Comparison of ENCODE assay signal across 8 mouse cellular contexts in genomic region chr11:116109441-116110081, GRCm38 (mm10). TPM values are rescaled to one million over a fixed set of nuclear protein-coding genes. Genes with fewer than 3 reads are reported as not detected.
A peak's percentile ranks its signal among the peaks of the same experiment; 100 is the strongest.
DNase-seq lines count a peak whose midpoint lies in the region; ATAC-seq and TF ChIP-seq lines count a peak whose summit lies in the region.

No protein-coding gene starts in this region.

- POLR2A ChIA-PET in Patski (lab: Charles Lee), result interaction anchor here (0.6 to 2.3 kb wide), 6 partner anchors 10 to 87 kb away, joined by 3 to 12 read pairs (median 4); no protein-coding TSS in a partner anchor

- peak overlapping the region; percentile 95 for H3K9ac ChIP-seq in heart, embryonic 16.5 days (ENCODE audit: low read length)
- H3K9ac ChIP-seq in midbrain, embryonic 13.5 days (replicated peaks), result 0 out of 2 replicates have a peak overlapping the region, but pooled peaks have one; percentile 32

- H3K4me1 ChIP-seq in heart, embryonic 16.5 days (ENCODE audit: control insufficient read depth, insufficient read depth, low read length), result peaks cover 35% of the 10 kb centered on the region
- H3K4me1 ChIP-seq in midbrain, embryonic 13.5 days (replicated peaks), result peaks cover 40% of the 10 kb centered on the region

- peak; percentile 24 for ATAC-seq in Patski
- ATAC-seq in heart, embryonic 16.5 days (replicated peaks; ENCODE audit: extremely low read depth, insufficient read depth, low FRiP score), result peak; percentile 34; the same call in 1 of the 2 replicates
- ATAC-seq in midbrain, embryonic 13.5 days, result peak; percentile 30; the same call in 1 of the 2 replicates
- ATAC-seq in erythroid progenitor cell, adult 5-6 weeks (replicated peaks; ENCODE audit: low FRiP score, poor library complexity, severe bottlenecking), result no peak

- WGBS in heart, embryonic 16.5 days, result under 1% methylated on average over 70 of the region's 70 CpGs
- 2% methylated on average over 70 of the region's 70 CpGs for WGBS in midbrain, embryonic 13.5 days

- peak; percentile 60 for DNase-seq in adrenal gland, adult 2 months
- no peak for DNase-seq in adrenal gland, adult 8-10 months
- DNase-seq in Patski (ENCODE audit: low read depth, low spot score), result no peak
- DNase-seq in kidney, postnatal 36 days, result peak; percentile 46 to 77
- DNase-seq in cerebellum, postnatal 14 days, result no peak

- H3K4me2 ChIP-seq in heart, embryonic 16.5 days (ENCODE audit: low read depth, low read length), result peak overlapping the region; percentile 72
- H3K4me2 ChIP-seq in midbrain, embryonic 13.5 days (replicated peaks), result peak overlapping the region; percentile 53

- in situ Hi-C loops in Patski (cut with MboI; ENCODE audit: low pct_unique_long_range_greater_than_20kb), result no loop called here

- no peaks in the 10 kb centered on the region for H3K9me3 ChIP-seq in heart, embryonic 16.5 days (replicated peaks; ENCODE audit: control insufficient read depth, low read length)
- no peaks in the 10 kb centered on the region for H3K9me3 ChIP-seq in midbrain, embryonic 13.5 days

- H3K4me3 ChIP-seq in heart, embryonic 16.5 days (ENCODE audit: low read length), result peak overlapping the region; percentile 84
- H3K4me3 ChIP-seq in midbrain, embryonic 13.5 days (replicated peaks), result peak overlapping the region; percentile 37

- H3K27ac ChIP-seq in heart, embryonic 16.5 days (ENCODE audit: low read length), result peak overlapping the region; percentile 84
- no peak overlapping the region for H3K27ac ChIP-seq in midbrain, embryonic 13.5 days

- no peak for TF ChIP-seq CTCF in Patski (IDR thresholded peaks at IDR 0.05)

- peaks cover 11% of the 10 kb centered on the region for H3K36me3 ChIP-seq in heart, embryonic 16.5 days (ENCODE audit: control insufficient read depth, insufficient read depth)
- no peaks in the 10 kb centered on the region for H3K36me3 ChIP-seq in midbrain, embryonic 13.5 days

- H3K27me3 ChIP-seq in Patski, result no peaks in the 10 kb centered on the region
- H3K27me3 ChIP-seq in heart, embryonic 16.5 days (ENCODE audit: control insufficient read depth, insufficient read depth, low read length), result no peaks in the 10 kb centered on the region
- peaks cover 74% of the 10 kb centered on the region for H3K27me3 ChIP-seq in midbrain, embryonic 13.5 days

- CTCF ChIA-PET in Patski (lab: Charles Lee), result interaction anchor here (1.0 to 2.9 kb wide), 4 partner anchors 12 to 22 kb away, joined by 3 to 18 read pairs (median 4); partner anchors contain the start of gene Wbp2

RNA-seq across cellular contexts. Expression of gene Trim47, which starts 17.4 kb away (rescaled TPM):
- 10 to 100 TPM; 10.3 to 17.9 TPM for total RNA-seq in adrenal gland, adult 2 months (2021)
- polyA plus RNA-seq in adrenal gland, adult 2 months (2012; rRNA removed), result 49.1 and 68.9 TPM in 2 replicates
- total RNA-seq in adrenal gland, adult 8-10 months (2022), result 10 to 100 TPM; 11.1 to 20.4 (median 16.4) TPM
- polyA plus RNA-seq in Patski (2021), result 76.1 TPM
- 79.8 and 89.2 TPM in 2 replicates for polyA plus RNA-seq in heart, embryonic 16.5 days (2015; fragmentation: Nextera tagmentation; extraction: Ambion mirVana)
- polyA plus RNA-seq in midbrain, embryonic 13.5 days (2015; fragmentation: Nextera tagmentation; extraction: Ambion mirVana), result 2.0 and 3.4 TPM in 2 replicates
- 2.5 TPM in 1 of 2 replicates, not detected in the other for total RNA-seq in erythroid progenitor cell, adult 5-6 weeks (2015; ENCODE audit: low replicate concordance)
- total RNA-seq in erythroid progenitor cell, adult 5-6 weeks (2017; ENCODE audit: low replicate concordance), result 0.90 TPM in 1 of 2 replicates, not detected in the other

RNA-seq across cellular contexts. Expression of gene Trim65, which starts 21.4 kb away (rescaled TPM):
- total RNA-seq in adrenal gland, adult 2 months (2021), result 10 to 100 TPM in 1 of 2 experiments, 1 to 10 TPM in 1; 9.5 to 11.8 TPM
- 15.9 and 16.0 TPM in 2 replicates for polyA plus RNA-seq in adrenal gland, adult 2 months (2012; rRNA removed)
- 10 to 100 TPM in 3 of 4 experiments, 1 to 10 TPM in 1; 9.6 to 13.7 (median 13.1) TPM for total RNA-seq in adrenal gland, adult 8-10 months (2022)
- 10.1 TPM for polyA plus RNA-seq in Patski (2021)
- polyA plus RNA-seq in heart, embryonic 16.5 days (2015; fragmentation: Nextera tagmentation; extraction: Ambion mirVana), result 5.3 and 6.5 TPM in 2 replicates
- 1.3 and 1.8 TPM in 2 replicates for polyA plus RNA-seq in midbrain, embryonic 13.5 days (2015; fragmentation: Nextera tagmentation; extraction: Ambion mirVana)
- total RNA-seq in erythroid progenitor cell, adult 5-6 weeks (2015; ENCODE audit: low replicate concordance), result 4.0 and 4.6 TPM in 2 replicates
- total RNA-seq in erythroid progenitor cell, adult 5-6 weeks (2017; ENCODE audit: low replicate concordance), result 0.30 and 1.4 TPM in 2 replicates

RNA-seq across cellular contexts. Expression of gene Wbp2, which starts 22.8 kb away (rescaled TPM):
- 100 to 1,000 TPM; 165 to 185 TPM for total RNA-seq in adrenal gland, adult 2 months (2021)
- polyA plus RNA-seq in adrenal gland, adult 2 months (2012; rRNA removed), result 517 and 528 TPM in 2 replicates
- 100 to 1,000 TPM; 194 to 199 (median 196) TPM for total RNA-seq in adrenal gland, adult 8-10 months (2022)
- 255 TPM for polyA plus RNA-seq in Patski (2021)
- polyA plus RNA-seq in heart, embryonic 16.5 days (2015; fragmentation: Nextera tagmentation; extraction: Ambion mirVana), result 143 and 153 TPM in 2 replicates
- polyA plus RNA-seq in midbrain, embryonic 13.5 days (2015; fragmentation: Nextera tagmentation; extraction: Ambion mirVana), result 128 and 132 TPM in 2 replicates
- 114 and 127 TPM in 2 replicates for total RNA-seq in erythroid progenitor cell, adult 5-6 weeks (2015; ENCODE audit: low replicate concordance)
- total RNA-seq in erythroid progenitor cell, adult 5-6 weeks (2017; ENCODE audit: low replicate concordance), result 43.8 and 56.9 TPM in 2 replicates

RNA-seq across cellular contexts. Expression of gene Mrpl38, which starts 29.1 kb away (rescaled TPM):
- 100 to 1,000 TPM; 102 to 108 TPM for total RNA-seq in adrenal gland, adult 2 months (2021)
- 134 and 167 TPM in 2 replicates for polyA plus RNA-seq in adrenal gland, adult 2 months (2012; rRNA removed)
- 100 to 1,000 TPM in 3 of 4 experiments, 10 to 100 TPM in 1; 97.5 to 112 (median 107) TPM for total RNA-seq in adrenal gland, adult 8-10 months (2022)
- 89.7 TPM for polyA plus RNA-seq in Patski (2021)
- polyA plus RNA-seq in heart, embryonic 16.5 days (2015; fragmentation: Nextera tagmentation; extraction: Ambion mirVana), result 102 and 106 TPM in 2 replicates
- polyA plus RNA-seq in midbrain, embryonic 13.5 days (2015; fragmentation: Nextera tagmentation; extraction: Ambion mirVana), result 76.2 and 78.3 TPM in 2 replicates
- 9.2 and 16.9 TPM in 2 replicates for total RNA-seq in erythroid progenitor cell, adult 5-6 weeks (2015; ENCODE audit: low replicate concordance)
- total RNA-seq in erythroid progenitor cell, adult 5-6 weeks (2017; ENCODE audit: low replicate concordance), result 5.3 and 8.5 TPM in 2 replicates

RNA-seq across cellular contexts. Expression of gene Unc13d, which starts 31.8 kb away (rescaled TPM):
- total RNA-seq in adrenal gland, adult 2 months (2021), result 1 to 10 TPM in 1 of 2 experiments, under 1 TPM in 1; 0.83 to 1.0 TPM
- polyA plus RNA-seq in adrenal gland, adult 2 months (2012; rRNA removed), result 2.3 and 3.4 TPM in 2 replicates
- 1 to 10 TPM in 3 of 4 experiments, under 1 TPM in 1; 0.75 to 1.6 (median 1.4) TPM for total RNA-seq in adrenal gland, adult 8-10 months (2022)
- polyA plus RNA-seq in Patski (2021), result 0.33 TPM
- 3.2 and 5.9 TPM in 2 replicates for polyA plus RNA-seq in heart, embryonic 16.5 days (2015; fragmentation: Nextera tagmentation; extraction: Ambion mirVana)
- polyA plus RNA-seq in midbrain, embryonic 13.5 days (2015; fragmentation: Nextera tagmentation; extraction: Ambion mirVana), result 1.2 TPM in 2 replicates
- 2.5 and 6.5 TPM in 2 replicates for total RNA-seq in erythroid progenitor cell, adult 5-6 weeks (2015; ENCODE audit: low replicate concordance)
- 1.9 and 2.1 TPM in 2 replicates for total RNA-seq in erythroid progenitor cell, adult 5-6 weeks (2017; ENCODE audit: low replicate concordance)

Comparison
In these comparisons a context has a peak if more than half of its experiments do, and no peak if none do; other contexts are left out.
1. DNase-seq: peak in adrenal gland, adult 2 months (single experiment) and kidney, postnatal 36 days (2 of 2); none in adrenal gland, adult 8-10 months (single experiment), Patski (single experiment) and cerebellum, postnatal 14 days (0 of 2).
2. RNA of gene Trim47, which starts 17.4 kb away (polyA plus RNA-seq): 79.8 to 89.2 TPM in heart, embryonic 16.5 days, 76.1 TPM in Patski (single experiment) and 49.1 to 68.9 TPM in adrenal gland, adult 2 months; 2.0 to 3.4 TPM in midbrain, embryonic 13.5 days; every median in the first group is over 10 times any median in the second.